Mouse (Mus musculus): ENCODE measurements around the gene Emid1.

GRCm38 (mm10) chr11:5149249-5149648 lies 2.8 kb downstream of the Emid1 start:
- TF ChIP-seq CTCF (conservative IDR thresholded peaks at IDR 0.05; ENCODE audit: low read length): no peak
- TF ChIP-seq NANOG (IDR thresholded peaks at IDR 0.05; ENCODE audit: borderline replicate concordance, low read length): no peak
